Mouse (Mus musculus) testis, adult 2 months (tissue): ENCODE measurements around the gene Rxrb.

ENCODE experiments used
- CTCF ChIP-seq: fragments of 200-500 bp; IDR thresholded peaks from 2 replicates; pipeline ENCODE4 v1.5.1; 2012; ENCODE audit warnings: low read depth, mild to moderate bottlenecking, inconsistent platforms, low read length, moderate library complexity; ENCODE audit not compliant: control insufficient read depth, insufficient read depth, insufficient replicate concordance
- POLR2A ChIP-seq: fragments of 200-500 bp; IDR thresholded peaks from 2 replicates; pipeline ENCODE4 v1.6.1; 2012; ENCODE audit warnings: low read depth, mild to moderate bottlenecking, inconsistent platforms, low read length, moderate library complexity; ENCODE audit not compliant: control insufficient read depth

DNA sequence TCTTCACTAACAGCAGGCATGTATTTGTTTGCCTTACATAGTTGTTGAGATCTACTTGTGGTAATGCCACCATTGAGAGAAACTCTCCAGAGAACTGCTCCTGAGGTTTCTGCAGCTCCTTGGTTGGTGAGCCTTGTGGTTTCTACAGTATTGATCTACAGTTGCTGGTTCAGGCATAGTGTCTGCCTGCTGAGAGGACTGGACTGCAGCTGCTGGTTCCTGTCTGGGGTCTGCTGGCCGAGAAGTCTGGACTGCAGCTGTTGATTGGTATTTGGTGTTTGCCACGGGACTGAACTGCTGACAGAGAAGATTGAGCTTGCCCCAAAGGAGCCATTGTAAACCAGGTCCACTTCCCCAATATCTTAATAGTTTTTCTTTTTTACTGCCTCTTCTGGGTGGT is 25.0 kb upstream of the Rxrb start:
- TF ChIP-seq CTCF: no peak
- TF ChIP-seq POLR2A: no peak
